Mouse (Mus musculus) kidney, postnatal 4 days (tissue): ENCODE measurements around the gene Eif4g2.

Experiments
- DNase-seq, 2 experiments: peaks; one replicate each; pipeline ENCODE4 v3.0.0; 2021; ENCODE audit warnings: mixed read lengths in 2 of 2

The Eif4g2 gene

DNA sequence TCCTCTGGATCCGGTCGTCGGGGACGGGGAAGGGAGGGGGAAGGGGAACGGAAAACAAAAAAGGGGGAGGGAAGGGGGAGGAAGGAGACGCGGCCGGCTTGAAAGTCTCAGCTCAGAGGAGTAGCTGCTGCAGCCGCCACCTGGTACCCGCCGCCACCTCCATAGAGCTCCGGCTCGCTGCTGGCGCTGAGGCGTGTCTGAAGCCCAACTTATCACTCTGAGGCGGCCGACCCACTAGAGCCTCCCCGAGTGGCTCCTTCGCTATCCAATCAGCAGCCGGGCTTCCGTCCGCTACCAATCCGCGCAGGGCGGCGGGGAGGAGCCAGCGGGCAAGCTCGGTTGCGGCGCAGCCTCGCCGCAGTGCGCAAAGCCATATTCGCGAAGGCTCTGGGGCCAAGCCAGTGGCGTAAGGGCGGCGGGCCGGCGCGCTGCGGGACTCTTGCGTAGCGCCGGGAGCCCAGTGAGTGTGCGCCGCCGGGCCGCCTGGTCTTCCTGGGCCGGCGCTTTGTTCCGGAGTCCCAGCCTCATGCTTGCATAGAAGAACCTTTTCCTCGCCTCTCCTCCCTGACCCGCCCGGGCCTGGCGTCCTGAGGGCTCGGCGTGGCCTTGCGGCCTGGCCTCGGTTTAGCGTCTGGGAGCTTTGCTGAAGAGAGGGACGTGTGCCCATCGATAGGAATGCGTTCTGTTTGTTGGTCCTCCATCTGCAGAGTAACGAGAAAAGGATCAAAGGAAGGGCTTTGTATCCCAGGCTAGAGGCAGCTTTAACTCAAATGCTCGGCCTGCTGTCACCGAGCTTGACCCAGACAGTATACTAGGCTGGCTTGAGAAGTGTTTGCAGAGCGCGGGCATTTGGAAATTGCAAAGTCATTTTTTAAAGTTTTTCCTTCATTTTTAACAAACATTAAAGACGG is at the start of gene Eif4g2:
Eif4g2 (minus strand) TSS at position 209 of the 911 bp plus-strand sequence.
- DNase-seq: peak; percentile 98 to 99

DNA sequence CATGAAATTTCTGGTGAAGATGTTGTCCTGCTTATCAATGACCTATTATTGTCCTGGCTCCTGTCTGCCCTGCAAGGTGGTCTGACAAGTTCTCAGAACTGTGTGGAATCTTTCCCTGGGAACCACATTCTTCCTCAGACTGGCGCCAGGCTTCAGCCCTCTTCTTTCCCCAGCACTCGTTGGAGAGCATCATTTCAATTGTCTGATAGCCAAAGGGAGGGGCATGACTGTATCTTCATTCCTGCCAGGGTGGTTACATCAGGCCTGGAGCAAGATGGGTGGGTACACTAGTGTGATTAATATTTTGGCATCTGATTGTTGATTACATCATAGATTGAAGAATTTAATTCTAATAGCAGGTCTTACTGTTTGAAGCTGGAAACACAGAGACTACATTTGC is 49.8 kb upstream of the Eif4g2 start:
- DNase-seq: no peak

DNA sequence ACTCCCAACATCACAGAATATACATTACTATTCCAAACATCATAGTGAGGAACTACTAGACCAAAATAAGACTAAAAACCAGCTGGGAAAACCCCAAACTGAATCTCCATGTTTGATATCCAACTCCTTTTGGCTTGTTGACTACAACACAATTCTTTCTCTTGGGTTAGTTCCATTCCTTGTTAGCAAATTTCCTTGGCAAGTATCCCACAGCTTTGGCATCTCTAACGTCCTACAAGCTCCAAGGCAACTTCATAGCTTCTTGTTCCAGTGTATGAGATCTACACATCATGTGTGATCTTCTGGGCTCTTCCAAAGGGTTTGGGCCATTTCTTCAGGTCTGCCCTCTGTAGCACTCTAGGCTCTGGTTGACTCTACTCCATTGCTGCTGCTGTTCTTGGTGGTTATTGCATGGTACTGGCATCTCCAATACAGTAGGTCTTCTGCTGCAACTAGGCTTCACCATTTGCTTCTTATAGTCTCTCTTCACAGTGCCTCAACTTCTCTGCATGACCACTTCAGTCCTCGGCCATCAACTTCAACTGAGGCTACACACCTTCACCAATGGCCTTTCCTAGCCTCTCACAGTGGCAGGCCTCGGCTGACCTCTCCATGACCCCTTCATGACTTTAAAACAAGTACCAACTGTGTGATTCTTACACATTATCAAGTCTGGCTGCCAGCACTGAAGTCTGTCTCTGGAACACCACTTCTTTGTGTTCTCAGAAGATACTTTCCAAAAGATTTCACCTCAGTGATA is 44.0 kb upstream of the Eif4g2 start:
- DNase-seq: no peak

DNA sequence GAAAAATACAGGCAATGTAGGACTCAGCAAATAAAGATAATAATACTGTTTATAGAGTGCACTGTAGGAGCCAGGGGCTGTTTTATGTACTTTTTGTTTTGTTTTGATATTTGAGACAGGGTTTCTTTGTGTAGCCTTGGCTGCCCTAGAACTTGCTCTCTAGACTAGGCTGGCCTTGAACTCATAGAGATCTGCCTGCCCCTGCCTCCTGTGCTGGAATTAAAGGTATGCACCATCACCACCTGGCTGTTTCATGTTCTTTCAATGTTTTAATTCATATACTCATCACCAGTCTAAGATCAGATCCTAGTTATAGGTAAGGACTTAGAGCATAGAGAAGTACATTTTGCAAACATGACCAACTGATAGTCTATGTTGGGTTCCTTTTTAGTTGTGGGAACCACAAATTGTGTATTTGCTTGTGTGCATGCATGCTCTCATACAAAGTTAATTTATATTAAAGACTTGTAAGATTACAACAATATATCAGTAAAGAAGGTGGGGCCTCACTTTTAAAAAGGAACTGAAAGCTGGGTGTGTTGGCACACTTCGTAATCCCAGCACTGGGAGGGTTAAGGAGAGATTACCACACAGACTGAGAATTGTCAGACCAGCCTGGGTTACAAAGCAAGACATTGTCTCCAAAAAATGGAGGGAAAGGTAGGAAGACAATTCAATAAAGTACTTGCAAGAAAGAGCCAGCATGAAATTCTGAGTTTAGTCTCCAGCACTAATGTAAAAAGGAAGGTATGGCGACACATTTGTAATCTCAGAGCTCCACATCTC is 41.1 kb upstream of the Eif4g2 start:
- DNase-seq: no peak

DNA sequence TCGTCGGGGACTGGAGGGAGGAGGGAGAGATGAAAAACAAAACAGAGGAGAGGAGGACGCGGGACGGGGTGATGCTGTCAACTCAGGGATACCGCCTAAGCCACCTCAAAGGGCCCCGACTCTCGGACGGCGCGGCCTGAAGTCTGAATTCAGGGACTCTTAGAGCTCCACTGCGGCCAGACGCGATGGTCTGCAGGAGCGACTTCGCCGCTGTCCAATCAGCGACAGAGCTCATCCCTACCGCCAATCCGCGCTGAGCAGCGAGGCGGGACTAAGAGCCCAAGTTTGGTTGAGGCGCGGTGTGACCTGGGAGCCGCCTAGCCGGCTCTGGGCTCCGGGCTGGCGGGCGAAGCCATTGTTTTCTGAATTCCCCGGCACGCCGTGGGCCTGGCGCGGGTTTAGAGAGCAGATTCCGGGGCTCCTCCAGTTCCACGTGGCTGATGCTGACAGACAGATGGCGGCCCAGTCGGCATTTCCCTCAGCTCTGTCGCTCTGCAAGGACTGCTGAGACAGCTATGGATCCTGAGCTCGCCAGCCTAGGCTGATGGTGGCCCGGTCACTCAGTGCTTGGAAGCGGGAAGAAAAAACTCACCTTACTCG is 39.8 kb upstream of the Eif4g2 start:
- DNase-seq: peak; percentile 98

DNA sequence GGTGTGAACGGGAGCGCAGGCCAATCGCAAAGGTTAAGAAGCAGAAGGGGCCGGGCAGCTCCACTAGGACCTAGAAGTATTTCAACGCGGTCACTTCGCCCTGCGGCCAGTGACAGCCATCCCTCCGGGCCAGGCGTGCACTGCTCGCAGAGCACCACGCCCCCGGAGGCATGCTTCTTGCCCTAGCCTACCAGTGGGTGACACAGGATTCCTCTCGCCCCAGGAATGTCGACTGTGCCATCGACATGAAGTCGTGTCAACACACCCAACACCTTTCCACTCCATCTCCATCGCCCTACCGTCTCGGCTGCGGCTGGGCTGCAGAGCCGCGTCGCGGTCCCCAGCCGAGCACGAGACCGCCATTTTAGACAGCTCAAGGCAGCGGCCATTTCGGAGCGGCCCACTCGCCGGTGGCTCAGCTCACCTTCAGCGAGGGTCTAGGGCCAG is 39.3 kb upstream of the Eif4g2 start:
- peak; percentile 80 to 89 for DNase-seq

DNA sequence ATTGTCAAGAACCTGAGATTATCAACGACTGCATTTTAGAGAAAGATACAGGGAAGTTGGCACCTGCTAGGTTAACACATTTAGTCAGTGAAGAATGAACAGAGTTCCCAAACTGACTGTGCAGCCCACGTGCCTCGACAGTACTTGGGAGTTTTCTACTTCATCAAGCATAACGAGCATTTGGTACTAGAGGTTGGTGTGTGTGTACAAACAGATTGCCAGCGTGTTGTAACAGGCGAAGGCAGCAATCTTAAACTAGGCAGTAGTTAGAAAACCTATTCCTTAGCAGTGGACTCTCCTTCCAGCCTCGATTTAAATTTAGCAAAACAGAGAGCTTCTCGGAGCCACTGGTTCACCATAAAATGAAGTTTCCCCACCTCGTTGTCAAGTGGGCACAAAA is 38.7 kb upstream of the Eif4g2 start:
- DNase-seq: peak; percentile 26 to 50

DNA sequence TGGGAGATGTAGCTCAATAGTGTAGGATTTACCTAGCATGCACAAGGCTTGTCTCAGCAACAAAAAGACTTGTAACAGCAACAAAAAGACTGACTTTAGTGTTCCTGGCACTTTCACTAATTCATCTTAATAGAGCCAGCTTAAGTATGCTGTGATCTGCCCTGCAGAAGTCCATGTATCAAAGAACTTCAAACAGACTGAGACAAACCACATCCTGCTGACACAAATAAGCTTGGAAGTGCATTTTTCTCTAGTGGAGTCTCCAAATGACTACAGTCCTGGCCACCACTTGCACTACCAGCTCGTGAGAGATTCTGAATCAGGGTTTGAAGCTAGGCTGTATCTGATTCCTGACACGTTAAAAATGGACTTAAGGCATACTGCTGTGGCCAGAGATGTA is 26.7 kb upstream of the Eif4g2 start:
- DNase-seq: no peak

GRCm38 (mm10) chr7:111109161-111109560 is 26.3 kb upstream of the Eif4g2 start:
- no peak for DNase-seq

DNA sequence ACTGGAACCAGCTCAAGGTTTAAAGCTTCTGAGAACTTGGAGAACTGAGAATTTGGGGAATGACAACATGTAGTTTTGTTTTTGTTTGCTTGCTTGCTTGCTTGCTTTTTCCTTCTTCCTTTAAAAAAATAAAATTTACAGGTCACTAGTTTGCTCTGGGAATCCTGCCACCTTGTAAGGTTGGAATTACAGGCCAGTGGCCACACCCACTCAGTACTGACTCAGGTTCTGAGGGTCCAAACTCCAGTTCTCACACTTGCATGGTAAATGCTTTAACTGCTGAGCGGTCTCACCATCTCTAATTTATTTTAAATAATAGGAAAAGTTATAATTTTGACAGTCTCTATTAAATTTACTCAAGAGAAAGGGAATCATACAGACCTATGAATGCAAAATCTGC is 15.4 kb upstream of the Eif4g2 start:
- DNase-seq: peak in 1 of 2 experiments; percentile 12

DNA sequence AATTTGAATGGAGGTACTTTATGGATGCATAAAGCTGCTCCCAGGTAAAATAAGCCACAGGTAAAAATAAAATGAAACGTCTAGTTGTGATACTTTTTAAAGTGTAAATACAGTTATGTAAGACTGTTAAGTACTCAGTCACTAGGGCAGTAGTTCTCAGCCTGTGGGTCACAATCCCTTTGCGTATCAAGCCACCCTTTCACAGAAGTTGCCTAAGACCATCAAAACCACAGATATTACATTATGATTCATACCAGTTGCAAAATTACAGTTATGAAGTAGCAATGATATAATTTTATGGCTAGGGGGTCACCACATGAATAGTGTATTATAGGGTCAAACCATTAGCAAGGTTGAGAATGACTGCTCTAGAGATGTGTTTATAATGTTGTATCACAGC is 12.3 kb upstream of the Eif4g2 start:
- DNase-seq: no peak

DNA sequence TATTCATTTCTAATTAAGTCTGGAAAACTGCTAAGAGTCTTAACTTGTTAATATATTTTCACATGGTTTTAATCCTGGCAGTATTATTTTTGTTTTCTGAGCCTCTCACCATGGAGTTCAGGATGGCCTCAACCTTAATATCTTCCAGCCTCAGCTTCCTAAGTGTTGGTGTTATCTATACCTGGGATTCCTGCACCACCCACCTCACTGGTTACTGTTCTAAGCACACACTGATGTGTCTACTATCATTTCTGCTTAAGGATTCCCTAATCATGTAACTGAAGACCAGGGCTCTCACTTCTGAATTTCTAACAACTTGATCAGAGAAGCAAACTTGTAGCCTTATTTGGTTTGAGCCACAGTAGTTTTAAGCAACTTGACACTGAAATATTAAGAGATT is 2.3 kb upstream of the Eif4g2 start:
- no peak for DNase-seq

DNA sequence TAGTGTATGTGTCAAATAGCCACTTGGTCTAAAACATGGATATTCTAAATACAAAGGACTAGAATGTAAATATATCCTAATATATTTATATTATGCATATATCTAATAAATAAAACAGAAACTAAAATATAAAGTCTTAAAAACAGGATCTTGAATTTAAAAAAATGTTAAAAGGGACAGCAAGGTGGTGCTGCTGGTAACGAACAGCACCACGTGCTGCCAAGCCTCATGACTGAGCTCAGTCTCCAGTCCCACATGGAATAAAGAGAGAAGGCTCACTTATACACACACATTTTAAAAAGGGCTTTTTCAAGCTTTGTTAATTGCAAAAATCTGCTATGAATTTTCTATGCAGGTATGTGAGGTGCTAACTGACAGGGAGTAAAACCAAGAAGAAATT is 1.6 kb upstream of the Eif4g2 start:
- DNase-seq: no peak

GRCm38 (mm10) chr7:111083733-111084120 is 897 bp upstream of the Eif4g2 start:
- no peak for DNase-seq

- peak; percentile 89 to 95 for DNase-seq
Measured at GRCm38 (mm10) chr7:111082043-111082821, 598 bp downstream of the Eif4g2 start.

DNA sequence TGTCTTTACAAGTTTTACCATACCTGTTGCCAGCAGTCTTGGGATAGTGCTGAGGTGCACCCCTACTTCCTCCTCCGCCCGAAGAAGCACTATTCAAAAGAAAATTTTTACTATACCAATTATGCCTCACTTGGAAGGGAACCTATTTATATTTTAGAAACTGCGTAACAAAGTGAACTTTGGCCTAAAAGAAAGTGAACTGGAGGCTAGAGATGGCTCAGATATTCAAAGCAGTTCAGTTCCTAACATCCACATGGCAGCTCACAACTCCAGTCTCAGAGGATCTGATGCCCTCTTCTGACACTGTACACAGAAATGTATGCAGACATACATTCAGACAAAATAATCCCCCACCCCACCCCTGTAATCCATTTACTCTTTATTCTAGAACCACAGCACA is 2.0 kb downstream of the Eif4g2 start:
- no peak for DNase-seq

DNA sequence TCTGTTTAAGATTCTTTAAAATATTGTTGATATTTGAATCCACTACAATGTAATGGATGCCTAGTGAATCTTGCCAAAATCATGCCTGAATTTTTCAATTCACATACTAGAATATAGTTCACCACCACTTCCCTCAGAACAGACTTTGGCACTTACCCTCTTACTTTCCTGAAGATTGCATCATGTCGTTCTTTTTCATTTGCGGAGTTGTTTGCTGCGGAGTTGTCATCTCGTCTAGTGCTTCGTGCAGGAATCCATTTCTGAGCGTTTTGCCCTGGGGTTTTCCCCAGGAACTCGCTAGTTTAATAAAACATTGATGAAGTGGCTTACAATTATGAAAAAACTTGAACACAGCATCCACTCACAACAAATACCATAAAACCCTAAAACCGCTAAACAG is 2.8 kb downstream of the Eif4g2 start:
- no peak for DNase-seq

DNA sequence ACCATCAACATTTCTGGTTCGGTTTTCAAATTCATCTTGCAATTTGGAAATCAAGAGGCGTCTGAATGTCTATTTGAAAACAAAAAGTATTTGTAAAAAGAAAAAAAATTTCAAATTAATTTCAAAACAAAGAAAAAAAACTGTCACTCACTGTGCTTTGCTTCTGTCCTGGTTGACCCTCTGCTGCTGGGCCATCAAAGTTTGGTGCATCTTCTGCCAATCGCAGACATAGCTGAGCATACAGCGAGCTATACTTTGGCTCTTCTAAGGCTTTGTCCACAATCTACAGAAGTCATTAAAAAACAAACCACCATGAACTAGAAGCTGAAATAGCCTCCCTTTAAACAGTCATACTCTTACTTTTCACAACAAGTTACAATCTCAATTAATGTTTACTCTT is 4.6 kb downstream of the Eif4g2 start:
- DNase-seq: no peak

- DNase-seq: no peak
Measured at GRCm38 (mm10) chr7:111075288-111075687, 7.5 kb downstream of the Eif4g2 start.

- no peak for DNase-seq
Measured at GRCm38 (mm10) chr7:111072410-111072809, 10.4 kb downstream of the Eif4g2 start.

- no peak for DNase-seq
Measured at GRCm38 (mm10) chr7:111070167-111070496, 12.7 kb downstream of the Eif4g2 start.
